In the genomic region with DNA sequence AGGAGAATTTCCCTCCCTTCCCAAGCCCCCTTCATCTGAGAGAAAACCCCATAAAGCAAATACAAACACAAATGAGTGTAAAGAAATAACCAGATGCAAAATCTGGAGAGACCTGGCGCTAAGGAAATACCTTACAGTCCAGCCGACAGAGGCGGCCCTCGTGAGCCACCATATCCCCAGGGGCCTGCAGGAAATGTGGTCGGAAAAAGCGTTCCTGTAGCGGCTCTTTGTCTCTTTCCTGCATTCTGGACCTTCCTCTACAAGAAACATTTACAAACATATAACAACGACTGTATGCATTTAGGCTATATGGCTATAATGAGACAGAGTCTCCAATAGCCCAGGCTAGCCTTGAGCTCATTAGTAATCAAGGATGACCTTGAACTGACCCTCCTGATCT, we compare ENCODE assay signal across 24 mouse cellular contexts. TPM values are rescaled to one million over a fixed set of nuclear protein-coding genes. Genes with fewer than 3 reads are reported as not detected.
"Had no signal": no experiment of that assay in that cellular context is flagged by ENCODE, and none has a peak within 500 bp of the region (broad histone marks: within the 10 kb centered on the region; RNA-seq: fewer than 3 reads in every experiment).

No protein-coding gene starts in this region.

- H3K4me3 ChIP-seq: gastrocnemius, adult 2 months; heart, embryonic 13.5 days; heart, embryonic 15.5 days; hindbrain, embryonic 13.5 days; hindbrain, embryonic 15.5 days; kidney, embryonic 15.5 days; left cerebral cortex, adult 2 months; limb, embryonic 13.5 days; limb, embryonic 15.5 days had no signal

- H3K4me2 ChIP-seq: heart, embryonic 11.5 days; heart, embryonic 13.5 days; heart, embryonic 15.5 days; hindbrain, embryonic 13.5 days; kidney, embryonic 15.5 days; limb, embryonic 13.5 days; limb, embryonic 15.5 days; liver, embryonic 11.5 days had no signal

- H3K27me3 ChIP-seq: heart, embryonic 13.5 days; heart, embryonic 15.5 days; hindbrain, embryonic 13.5 days; hindbrain, embryonic 15.5 days; kidney, embryonic 15.5 days; limb, embryonic 13.5 days; limb, embryonic 15.5 days had no signal

- H3K9me3 ChIP-seq: heart, embryonic 15.5 days; hindbrain, embryonic 13.5 days; hindbrain, embryonic 15.5 days; kidney, embryonic 15.5 days; limb, embryonic 13.5 days; limb, embryonic 15.5 days had no signal

- H3K9ac ChIP-seq: heart, embryonic 13.5 days; heart, embryonic 15.5 days; hindbrain, embryonic 13.5 days; hindbrain, embryonic 15.5 days; kidney, embryonic 15.5 days; limb, embryonic 13.5 days; limb, embryonic 15.5 days had no signal

- DNase-seq: gastrocnemius, adult 2 months; gastrocnemius, postnatal 10 days; gastrocnemius, postnatal 25 days; heart, postnatal 36 days had no signal

- H3K4me1 ChIP-seq: hindbrain, embryonic 13.5 days; hindbrain, embryonic 15.5 days; kidney, embryonic 15.5 days; limb, embryonic 13.5 days; limb, embryonic 15.5 days had no signal

- H3K27ac ChIP-seq: gastrocnemius, adult 2 months; heart, embryonic 13.5 days; heart, embryonic 15.5 days; hindbrain, embryonic 13.5 days; hindbrain, embryonic 15.5 days; hindbrain, postnatal 0 days; kidney, embryonic 15.5 days; kidney, postnatal 0 days; left cerebral cortex, adult 2 months; limb, embryonic 13.5 days; limb, embryonic 15.5 days had no signal

- H3K36me3 ChIP-seq: hindbrain, embryonic 13.5 days; hindbrain, embryonic 15.5 days; kidney, embryonic 15.5 days; limb, embryonic 13.5 days; limb, embryonic 15.5 days had no signal

RNA-seq across cellular contexts. Expression of a gene that starts 23.7 kb away (rescaled TPM):
- total RNA-seq: gastrocnemius, adult 2 months; gastrocnemius, postnatal 25 days; gastrocnemius, postnatal 4 days; granulocyte monocyte progenitor cell, adult 5-6 weeks; heart, adult 8-10 months; heart, postnatal 14 days; heart, postnatal 36 days; hematopoietic stem cell, adult 5-6 weeks had no signal
- polyA plus RNA-seq: heart, embryonic 11.5 days; heart, embryonic 13.5 days; heart, embryonic 15.5 days; heart, postnatal 0 days; intestine, embryonic 16.5 days; kidney, embryonic 15.5 days; large intestine, adult 2 months; limb, embryonic 15.5 days; liver, embryonic 11.5 days had no signal
